Mouse (Mus musculus) heart, adult 2 months (tissue): ENCODE data around the gene Kdm4b.

Experiments used
- CTCF ChIP-seq: fragments of 200-600 bp; IDR thresholded peaks from 2 replicates; pipeline ENCODE4 v1.8.1; 2022; ENCODE audit warnings: antibody characterized with exemption, mild to moderate bottlenecking, moderate library complexity
- EP300 ChIP-seq: fragments of 200-500 bp; IDR thresholded peaks from 2 replicates; pipeline ENCODE4 v1.6.1; 2011; ENCODE audit warnings: low read depth, low read length, control low read depth; ENCODE audit not compliant: insufficient read depth

DNA sequence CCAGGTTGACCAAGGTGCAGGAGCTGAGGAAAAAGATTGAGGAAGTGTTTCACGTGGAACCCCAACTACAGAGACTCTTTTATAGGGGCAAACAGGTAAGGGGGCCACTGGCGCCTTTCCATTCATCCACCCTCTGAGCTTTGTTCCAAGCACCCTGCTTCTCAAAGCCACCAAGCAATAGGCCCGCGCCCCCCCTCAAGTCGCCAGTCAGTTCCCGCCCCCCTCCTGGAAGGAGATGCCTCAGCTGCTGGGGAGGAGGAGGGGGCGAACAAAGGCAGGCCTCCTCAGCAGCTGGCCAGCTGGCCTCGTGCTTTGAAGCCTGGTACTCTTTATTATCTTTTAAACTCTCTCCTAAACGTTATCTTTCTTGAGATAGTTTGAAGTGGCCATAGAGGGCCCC is 20.7 kb upstream of the Kdm4b start:
- TF ChIP-seq CTCF (no peak), EP300 (no peak)
